Mouse (Mus musculus) liver, embryonic 14.5 days (tissue): ENCODE results near the gene Ager. TPM values are rescaled to one million over a fixed set of nuclear protein-coding genes. Genes with fewer than 3 reads are reported as not detected.

Experiments used
- ATAC-seq: fragments of 200-750 bp; cut with Nextera tagmentation; 2 replicates; pipeline ENCODE4 v1.8.0; 2017; ENCODE audit warnings: moderate number of reproducible peaks, mild to moderate bottlenecking, moderate library complexity; ENCODE audit not compliant: insufficient read depth
- DNase-seq, 3 experiments: peaks; one replicate each; pipeline ENCODE4 v3.0.0-alpha.2; 2012 to 2013; ENCODE audit warnings: low read depth in 3 of 3, low spot score in 3 of 3
- H3K27ac ChIP-seq: fragments of 300-500 bp; sonication (generic); 2 replicates; pipeline ENCODE4 v1.5.1; 2014; ENCODE audit warnings: moderate library complexity, mild to moderate bottlenecking, control low read depth, inconsistent platforms
- H3K27me3 ChIP-seq: fragments of 300-500 bp; sonication (generic); 2 replicates; pipeline ENCODE4 v1.6.1; 2014; ENCODE audit warnings: mild to moderate bottlenecking, low read length, moderate library complexity; ENCODE audit not compliant: control insufficient read depth, insufficient read depth
- H3K36me3 ChIP-seq: fragments of 300-500 bp; sonication (generic); replicated peaks from 2 replicates; pipeline ENCODE4 v1.6.1; 2014; ENCODE audit warnings: low read depth; ENCODE audit not compliant: control insufficient read depth, insufficient read depth
- H3K4me1 ChIP-seq, 2 experiments: fragments of 200-500 bp in 1 of 2; fragments of 300-500 bp in 1 of 2; sonication (generic) in 1 of 2; replicated peaks; 2 replicates each; pipeline ENCODE4 v1.6.1; 2012 to 2014; ENCODE audit warnings: antibody characterized with exemption in 1 of 2, inconsistent platforms in 1 of 2, low read length in 1 of 2; ENCODE audit not compliant: control insufficient read depth in 2 of 2, insufficient read depth in 2 of 2
- H3K4me2 ChIP-seq: fragments of 300-500 bp; sonication (generic); 2 replicates; pipeline ENCODE4 v1.6.1; 2014; ENCODE audit warnings: low read depth, mild to moderate bottlenecking, control low read depth, moderate library complexity
- H3K4me3 ChIP-seq, 2 experiments: fragments of 200-500 bp in 1 of 2; fragments of 300-500 bp in 1 of 2; sonication (generic) in 1 of 2; 2 replicates each; pipeline ENCODE4 v1.5.1; 2012 to 2014; ENCODE audit warnings: low read depth in 2 of 2, low read length in 2 of 2, mild to moderate bottlenecking in 2 of 2, control low read depth in 1 of 2, inconsistent platforms in 1 of 2, moderate library complexity in 1 of 2; ENCODE audit not compliant: insufficient read depth in 1 of 2
- H3K9ac ChIP-seq: fragments of 300-500 bp; sonication (generic); replicated peaks from 2 replicates; pipeline ENCODE4 v1.6.1; 2014; ENCODE audit warnings: mild to moderate bottlenecking, control low read depth, moderate library complexity
- H3K9me3 ChIP-seq: fragments of 300-500 bp; sonication (generic); 2 replicates; pipeline ENCODE4 v1.6.1; 2016; ENCODE audit warnings: low read length, mixed read lengths; ENCODE audit not compliant: control insufficient read depth
- CTCF ChIP-seq: IDR thresholded peaks from 2 replicates; pipeline ENCODE4 v1.5.1; 2016; ENCODE audit warnings: antibody characterized with exemption, low read depth, control low read depth
- EP300 ChIP-seq: IDR thresholded peaks from 2 replicates; pipeline ENCODE4 v1.6.1; 2016; ENCODE audit warnings: antibody characterized with exemption, low read depth
- WGBS: fragments of 180-500 bp; shearing (Covaris S2); extraction: QIAGEN DNeasy Blood & Tissue Kit; methylation state at CpG from one replicate; pipeline ENCODE4 v1.1.7; 2014; ENCODE audit not compliant: insufficient replicate concordance; 5-methylcytosine and 5-hydroxymethylcytosine counted together
- polyA plus RNA-seq, 2 experiments: library from polyadenylated mRNA; depleted of rRNA in 1 of 2; stranded (reverse) in 1 of 2; unstranded in 1 of 2; fragments of >200 nt; fragmentation: Nextera tagmentation in 1 of 2; extraction: Ambion mirVana in 1 of 2; gene quantifications; 2 replicates each; pipeline versions ENCODE4 v1.2.1 to v1.2.3; 2012 to 2014

Gene Ager
- polyA plus RNA-seq, 2 experiments = 0.41 to 1.3 TPM

DNA sequence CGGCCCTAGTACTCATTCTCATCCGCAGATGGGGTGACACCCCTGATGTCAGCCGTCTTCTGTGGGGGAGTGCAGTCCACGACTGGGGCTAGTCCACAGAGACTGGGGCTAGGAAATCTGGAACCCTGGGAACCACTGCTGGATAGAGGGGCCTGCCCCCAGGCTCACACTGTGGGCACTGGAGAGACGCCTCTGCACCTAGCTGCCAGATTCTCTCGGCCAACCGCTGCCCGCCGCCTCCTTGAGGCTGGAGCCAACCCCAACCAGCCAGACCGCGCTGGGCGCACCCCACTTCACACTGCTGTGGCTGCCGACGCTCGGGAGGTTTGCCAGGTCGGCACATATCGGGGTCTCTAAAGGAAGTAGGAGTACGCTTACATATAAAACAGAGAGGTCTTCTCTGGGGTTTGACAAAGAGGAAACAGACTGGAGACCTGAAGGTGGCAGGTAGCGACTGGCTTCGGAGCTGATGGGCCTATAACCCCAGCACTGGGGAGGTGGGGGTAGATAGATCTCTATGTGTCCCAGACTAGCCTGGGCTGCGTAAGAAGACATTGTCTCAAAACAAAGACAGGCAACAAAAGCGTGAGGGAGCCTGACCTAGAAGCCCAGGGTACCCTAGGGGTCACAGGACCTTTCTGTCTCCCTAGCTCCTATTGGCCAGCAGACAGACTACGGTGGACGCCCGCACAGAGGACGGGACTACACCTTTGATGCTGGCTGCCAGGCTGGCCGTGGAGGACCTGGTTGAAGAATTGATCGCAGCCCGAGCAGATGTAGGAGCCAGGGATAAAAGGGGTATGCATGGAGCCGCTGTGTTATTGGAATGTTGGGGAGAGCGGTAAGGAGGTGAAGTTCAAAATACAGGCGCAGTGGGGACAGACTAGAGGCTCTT, 11.5 kb upstream of the Ager start:
- Histone ChIP-seq H3K36me3 (no peaks in the 10 kb centered on the region), H3K9me3 (no peaks in the 10 kb centered on the region), H3K4me3 (peak overlapping the region; percentile 66 to 69), H3K27ac (no peak overlapping the region), H3K4me1 (peaks cover 15 to 24% of the 10 kb centered on the region in 2 experiments), H3K4me2 (peak overlapping the region; percentile 89), H3K9ac (no peak overlapping the region), H3K27me3 (no peaks in the 10 kb centered on the region)
- WGBS = 45% methylated on average over 32 of the region's 32 CpGs
- DNase-seq = no peak
- no peak for ATAC-seq
- TF ChIP-seq EP300 (no peak), CTCF (no peak)

- H3K4me3 ChIP-seq = peak overlapping the region; percentile 66 to 69
- H3K36me3 ChIP-seq = no peaks in the 10 kb centered on the region
- no peaks in the 10 kb centered on the region for H3K27me3 ChIP-seq
- no peaks in the 10 kb centered on the region for H3K9me3 ChIP-seq
- H3K9ac ChIP-seq = peak overlapping the region; percentile 83
- ATAC-seq (peak; percentile 82), DNase-seq (peak; percentile 70 to 75 (median 71))
- H3K4me2 ChIP-seq = peak overlapping the region; percentile 89
- no peak for TF ChIP-seq CTCF
- no peak for TF ChIP-seq EP300
- H3K27ac ChIP-seq = no peak overlapping the region
- 1% methylated on average over 37 of the region's 38 CpGs for WGBS
- peaks cover 21 to 29% of the 10 kb centered on the region in 2 experiments for H3K4me1 ChIP-seq
These were observed 10.8 kb upstream of the Ager start for GRCm38 (mm10) chr17:34586796-34587422.

DNA sequence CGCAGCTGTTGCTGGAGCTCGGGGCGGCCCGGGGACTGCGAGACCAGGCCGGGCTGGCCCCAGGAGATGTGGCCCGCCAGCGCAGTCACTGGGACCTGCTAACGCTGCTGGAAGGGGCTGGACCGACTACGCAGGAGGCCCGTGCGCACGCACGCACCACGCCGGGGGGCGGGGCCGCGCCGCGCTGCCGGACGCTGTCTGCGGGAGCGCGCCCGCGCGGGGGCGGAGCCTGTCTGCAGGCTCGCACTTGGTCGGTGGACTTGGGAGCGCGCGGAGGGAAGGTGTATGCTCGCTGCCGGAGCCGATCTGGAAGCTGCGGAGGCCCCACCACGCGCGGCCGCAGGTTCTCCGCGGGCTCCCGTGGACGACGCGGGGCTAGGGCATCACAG, 10.2 kb upstream of the Ager start:
- DNase-seq = peak; percentile 85 to 89 (median 87)
- Histone ChIP-seq H3K9me3 (no peaks in the 10 kb centered on the region), H3K4me3 (peak overlapping the region; percentile 69), H3K4me2 (peak overlapping the region; percentile 89), H3K27ac (peak overlapping the region; percentile 5; the same call in 1 of the 2 replicates), H3K4me1 (peaks cover 21 to 29% of the 10 kb centered on the region in 2 experiments), H3K9ac (peak overlapping the region; percentile 83), H3K27me3 (no peaks in the 10 kb centered on the region), H3K36me3 (no peaks in the 10 kb centered on the region)
- peak; percentile 88 for ATAC-seq
- 0% methylated on average over 49 of the region's 50 CpGs for WGBS
- TF ChIP-seq CTCF (no peak), EP300 (no peak)

GRCm38 (mm10) chr17:34587814-34588213, 9.8 kb upstream of the Ager start:
- no peaks in the 10 kb centered on the region for H3K27me3 ChIP-seq
- H3K4me2 ChIP-seq = peak overlapping the region; percentile 89
- no peak for ATAC-seq
- H3K4me3 ChIP-seq = peak overlapping the region; percentile 69
- H3K27ac ChIP-seq = peak overlapping the region; percentile 5; the same call in 1 of the 2 replicates
- H3K9ac ChIP-seq = peak overlapping the region; percentile 83
- TF ChIP-seq CTCF (no peak), EP300 (no peak)
- H3K36me3 ChIP-seq = no peaks in the 10 kb centered on the region
- H3K9me3 ChIP-seq = no peaks in the 10 kb centered on the region
- under 1% methylated on average over 19 of the region's 19 CpGs for WGBS
- no peak for DNase-seq
- H3K4me1 ChIP-seq = peaks cover 21 to 29% of the 10 kb centered on the region in 2 experiments

- no peak overlapping the region for H3K9ac ChIP-seq
These were observed 8.9 kb upstream of the Ager start for GRCm38 (mm10) chr17:34588767-34589166.

More at GRCm38 (mm10) chr17:34588767-34589166, 8.9 kb upstream of the Ager start:
- WGBS = 55% methylated on average over 3 of the region's 3 CpGs
- peaks cover 21 to 29% of the 10 kb centered on the region in 2 experiments for H3K4me1 ChIP-seq
- H3K4me2 ChIP-seq = peak overlapping the region; percentile 89
- DNase-seq (no peak), ATAC-seq (no peak)
- no peaks in the 10 kb centered on the region for H3K9me3 ChIP-seq
- no peaks in the 10 kb centered on the region for H3K36me3 ChIP-seq
- no peak overlapping the region for H3K27ac ChIP-seq
- H3K27me3 ChIP-seq = no peaks in the 10 kb centered on the region
- no peak for TF ChIP-seq CTCF
- TF ChIP-seq EP300 = no peak
- no peak overlapping the region for H3K4me3 ChIP-seq
